Mouse (Mus musculus) layer of hippocampus, adult 9-11 months (tissue): ENCODE measurements around the gene Mepce.
"Not testable (repeated sequence)": the region's sequence is repeated elsewhere in the genome, so short reads cannot be mapped to it uniquely, and the experiment has no call there.

ENCODE experiments used
- DNase-seq: peaks from one replicate; pipeline ENCODE4 v3.0.0; 2022

Mepce gene

GRCm38 (mm10) chr5:137787151-137787928 is at the start of gene Mepce, which contains the start of gene Zcwpw1:
Gene Mepce, minus strand, starts transcription at chr5:137787655.
Gene Zcwpw1, plus strand, starts transcription at chr5:137787798.
- peak; percentile 94 for DNase-seq

- not testable (repeated sequence) for DNase-seq
Measured at GRCm38 (mm10) chr5:137837110-137837509, 49.7 kb upstream of the Mepce start.

- no peak for DNase-seq
Measured at GRCm38 (mm10) chr5:137836611-137837010, 49.2 kb upstream of the Mepce start.

GRCm38 (mm10) chr5:137835966-137836520 is 48.6 kb upstream of the Mepce start, which contains the start of gene Pilra:
Gene Pilra, minus strand, starts transcription at chr5:137836281.
- DNase-seq = not testable (repeated sequence)

- no peak for DNase-seq
Measured at GRCm38 (mm10) chr5:137833500-137833899, 46.0 kb upstream of the Mepce start.

- peak; percentile 53 for DNase-seq
Measured at GRCm38 (mm10) chr5:137831506-137831905, 44.1 kb upstream of the Mepce start.

- DNase-seq = no peak
Measured at GRCm38 (mm10) chr5:137831106-137831505, 43.7 kb upstream of the Mepce start.

GRCm38 (mm10) chr5:137830238-137830637 is 42.8 kb upstream of the Mepce start:
- DNase-seq = peak; percentile 70

- DNase-seq = peak; percentile 23
Measured at GRCm38 (mm10) chr5:137828694-137829093, 41.2 kb upstream of the Mepce start.

GRCm38 (mm10) chr5:137826421-137826820 is 39.0 kb upstream of the Mepce start:
- no peak for DNase-seq

- DNase-seq = no peak
Measured at GRCm38 (mm10) chr5:137825971-137826370, 38.5 kb upstream of the Mepce start.

GRCm38 (mm10) chr5:137825030-137825429 is 37.6 kb upstream of the Mepce start:
- DNase-seq = peak; percentile 31

GRCm38 (mm10) chr5:137823455-137824045 is 36.1 kb upstream of the Mepce start:
- no peak for DNase-seq

- no peak for DNase-seq
Measured at GRCm38 (mm10) chr5:137822602-137823001, 35.1 kb upstream of the Mepce start.

- no peak for DNase-seq
Measured at GRCm38 (mm10) chr5:137822126-137822525, 34.7 kb upstream of the Mepce start.

GRCm38 (mm10) chr5:137817466-137818222 is 30.2 kb upstream of the Mepce start:
- DNase-seq = no peak

GRCm38 (mm10) chr5:137808316-137808715 is 20.9 kb upstream of the Mepce start:
- DNase-seq = no peak

GRCm38 (mm10) chr5:137806158-137806557 is 18.7 kb upstream of the Mepce start:
- no peak for DNase-seq

- DNase-seq = no peak
Measured at GRCm38 (mm10) chr5:137800917-137801316, 13.5 kb upstream of the Mepce start.

GRCm38 (mm10) chr5:137796606-137797005 is 9.2 kb upstream of the Mepce start:
- DNase-seq = no peak

- no peak for DNase-seq
Measured at GRCm38 (mm10) chr5:137791553-137791952, 4.1 kb upstream of the Mepce start.

GRCm38 (mm10) chr5:137788946-137789531 is 1.6 kb upstream of the Mepce start:
- no peak for DNase-seq

- DNase-seq = peak; percentile 66
Measured at GRCm38 (mm10) chr5:137788171-137788570, 716 bp upstream of the Mepce start.
